Mouse (Mus musculus) lung, postnatal 0 days (tissue): Measurements from ENCODE around the gene Ppm1j. TPM values are rescaled to one million over a fixed set of nuclear protein-coding genes. Genes with fewer than 3 reads are reported as not detected.

Experiments used
- ATAC-seq: fragments of 200-750 bp; cut with Nextera tagmentation; 2 replicates; pipeline ENCODE4 v1.8.0; 2017; ENCODE audit warnings: moderate library complexity
- DNase-seq: peaks from one replicate; pipeline ENCODE4 v3.0.0-alpha.2; 2016; ENCODE audit warnings: low spot score
- H3K27ac ChIP-seq: fragments of 300-500 bp; sonication (generic); 2 replicates; pipeline ENCODE4 v1.5.1; 2014; ENCODE audit warnings: antibody characterized with exemption, mild to moderate bottlenecking, low read length, mixed read lengths
- H3K27me3 ChIP-seq: fragments of 300-500 bp; sonication (generic); replicated peaks from 2 replicates; pipeline ENCODE4 v1.6.1; 2014; ENCODE audit warnings: low read length, mixed read lengths; ENCODE audit not compliant: insufficient read depth
- H3K36me3 ChIP-seq: fragments of 300-500 bp; sonication (generic); 2 replicates; pipeline ENCODE4 v1.6.1; 2014; ENCODE audit warnings: low read length, mixed read lengths; ENCODE audit not compliant: insufficient read depth
- H3K4me1 ChIP-seq: fragments of 300-500 bp; sonication (generic); 2 replicates; pipeline ENCODE4 v1.6.1; 2014; ENCODE audit warnings: antibody characterized with exemption, low read depth, low read length, mixed read lengths; ENCODE audit not compliant: insufficient read depth
- H3K4me2 ChIP-seq: fragments of 300-500 bp; sonication (generic); replicated peaks from 2 replicates; pipeline ENCODE4 v1.6.1; 2014; ENCODE audit warnings: low read depth, mild to moderate bottlenecking, low read length, moderate library complexity, mixed read lengths
- H3K4me3 ChIP-seq: fragments of 300-500 bp; sonication (generic); 2 replicates; pipeline ENCODE4 v1.5.1; 2014; ENCODE audit warnings: low read depth, low read length
- H3K9ac ChIP-seq: fragments of 300-500 bp; sonication (generic); replicated peaks from 2 replicates; pipeline ENCODE4 v1.6.1; 2014; ENCODE audit warnings: low read depth, mild to moderate bottlenecking
- H3K9me3 ChIP-seq: fragments of 300-500 bp; sonication (generic); 2 replicates; pipeline ENCODE4 v1.6.1; 2016; ENCODE audit warnings: low read length, mixed read lengths
- CTCF ChIP-seq: IDR thresholded peaks from 2 replicates; pipeline ENCODE4 v1.5.1; 2016; ENCODE audit warnings: antibody characterized with exemption, mild to moderate bottlenecking
- EP300 ChIP-seq: IDR thresholded peaks from 2 replicates; pipeline ENCODE4 v1.6.1; 2016; ENCODE audit warnings: antibody characterized with exemption, mild to moderate bottlenecking, control low read depth
- WGBS: fragments of 180-500 bp; shearing (Covaris S2); extraction: QIAGEN DNeasy Blood & Tissue Kit; methylation state at CpG from one replicate; pipeline ENCODE4 v1.1.7; 2014; 5-methylcytosine and 5-hydroxymethylcytosine counted together
- polyA plus RNA-seq: library from polyadenylated mRNA; unstranded; fragments of >200 nt; fragmentation: Nextera tagmentation; extraction: Ambion mirVana; gene quantifications from 2 replicates; pipeline ENCODE4 v1.2.1, GENCODE M21; 2015

Ppm1j gene
- polyA plus RNA-seq, 1 experiment from 2014 or later = 4.4 TPM

DNA sequence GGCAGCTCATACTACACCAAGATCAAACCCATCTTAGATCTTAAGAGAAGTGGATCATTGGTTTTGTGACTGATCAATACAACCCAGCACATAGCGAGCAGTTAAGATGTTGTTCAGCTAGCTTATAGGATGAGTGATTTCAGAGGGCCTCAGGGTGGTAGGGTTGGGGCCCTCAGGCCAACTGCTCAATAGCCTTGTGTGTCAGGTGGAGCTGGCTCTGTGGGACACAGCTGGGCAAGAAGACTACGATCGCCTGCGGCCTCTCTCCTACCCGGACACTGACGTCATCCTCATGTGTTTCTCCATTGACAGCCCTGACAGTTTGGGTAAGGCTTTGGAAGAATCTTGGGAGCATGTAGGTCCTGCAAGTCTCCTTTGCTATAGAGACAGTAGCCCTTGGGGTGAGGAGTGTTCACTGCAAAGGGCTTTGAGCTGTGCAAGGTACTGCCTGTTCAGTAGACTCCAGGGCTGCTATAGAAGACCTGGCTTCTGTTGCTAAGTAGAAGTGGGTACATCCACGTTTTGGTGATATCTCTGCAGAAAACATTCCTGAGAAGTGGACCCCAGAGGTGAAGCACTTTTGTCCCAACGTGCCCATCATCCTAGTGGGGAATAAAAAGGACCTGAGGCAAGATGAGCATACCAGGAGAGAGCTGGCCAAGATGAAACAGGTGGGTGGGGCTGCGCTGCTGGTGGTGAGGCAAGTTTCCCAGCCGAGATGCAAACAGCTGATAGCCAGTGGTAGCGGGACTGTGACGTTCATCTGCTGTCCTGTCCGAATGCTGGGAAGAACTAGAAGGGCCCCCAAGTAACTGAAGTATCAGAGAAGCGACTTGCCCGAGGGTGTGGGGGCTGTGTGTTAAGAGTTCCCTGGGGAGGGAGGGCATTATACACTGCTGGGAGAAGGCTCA lies 11.8 kb downstream of the Ppm1j start:
- Histone ChIP-seq H3K27me3 (no peaks in the 10 kb centered on the region), H3K9me3 (no peaks in the 10 kb centered on the region), H3K9ac (no peak overlapping the region), H3K27ac (no peak overlapping the region), H3K4me3 (no peak overlapping the region), H3K4me1 (peaks cover 27% of the 10 kb centered on the region), H3K4me2 (no peak overlapping the region), H3K36me3 (peaks cover 27% of the 10 kb centered on the region; the same call in 1 of the 2 replicates)
- 55% methylated on average over 15 of the region's 15 CpGs for WGBS
- no peak for TF ChIP-seq CTCF
- no peak for TF ChIP-seq EP300
- ATAC-seq = no peak
- DNase-seq = no peak

DNA sequence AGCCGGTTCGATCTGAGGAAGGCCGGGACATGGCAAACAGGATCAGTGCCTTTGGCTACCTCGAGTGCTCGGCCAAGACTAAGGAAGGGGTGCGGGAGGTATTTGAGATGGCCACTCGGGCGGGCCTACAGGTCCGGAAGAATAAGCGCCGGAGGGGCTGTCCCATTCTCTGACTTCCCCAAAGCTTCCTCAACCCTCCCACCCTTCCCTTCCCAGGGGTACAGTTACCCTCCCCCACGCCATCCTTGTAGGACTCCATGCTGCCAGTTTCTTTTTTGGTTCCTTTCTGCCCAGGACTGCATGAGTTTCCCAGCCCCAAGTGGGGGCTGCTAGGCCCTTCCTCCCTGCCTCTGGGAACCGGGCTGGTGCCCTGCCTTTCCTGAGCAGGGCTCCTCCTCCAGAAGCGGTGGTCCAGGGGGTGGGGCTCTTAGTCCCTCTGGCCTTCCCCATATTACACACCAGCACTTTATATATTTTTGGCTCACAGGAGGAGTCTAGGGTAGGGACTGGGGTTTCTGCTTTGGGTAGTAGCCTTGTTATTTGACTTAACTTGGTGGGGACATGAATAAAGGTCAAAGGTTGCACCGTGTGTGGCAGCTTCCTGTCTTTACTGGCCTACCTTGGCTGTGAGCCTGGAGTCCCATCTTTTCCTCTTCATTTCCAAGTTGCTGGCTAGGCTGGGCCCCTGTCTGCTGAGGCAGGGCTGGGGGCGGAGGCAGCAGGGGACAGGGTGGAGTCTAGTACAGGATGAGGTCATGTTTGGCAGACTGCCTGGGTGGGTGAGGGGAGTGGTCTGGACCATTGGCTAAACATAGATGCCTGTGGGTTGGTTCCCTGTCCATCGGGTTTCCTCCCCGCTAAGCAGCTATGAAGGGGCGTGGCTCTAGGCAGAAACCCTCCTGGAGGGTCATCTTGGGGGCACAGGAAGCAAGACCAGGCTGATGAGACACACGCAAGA lies 13.3 kb downstream of the Ppm1j start:
- H3K9ac ChIP-seq = no peak overlapping the region
- ATAC-seq (peak; percentile 91), DNase-seq (peak; percentile 97)
- 0 out of 2 replicates have a peak overlapping the region, but pooled peaks have one; percentile 6 for H3K4me2 ChIP-seq
- peaks cover 27% of the 10 kb centered on the region; the same call in 1 of the 2 replicates for H3K36me3 ChIP-seq
- H3K27me3 ChIP-seq = no peaks in the 10 kb centered on the region
- TF ChIP-seq EP300 = peak; percentile 85
- TF ChIP-seq CTCF = no peak
- H3K27ac ChIP-seq = peak overlapping the region; percentile 64
- H3K9me3 ChIP-seq = no peaks in the 10 kb centered on the region
- peaks cover 27% of the 10 kb centered on the region for H3K4me1 ChIP-seq
- no peak overlapping the region for H3K4me3 ChIP-seq
- WGBS = 34% methylated on average over 20 of the region's 20 CpGs

DNA sequence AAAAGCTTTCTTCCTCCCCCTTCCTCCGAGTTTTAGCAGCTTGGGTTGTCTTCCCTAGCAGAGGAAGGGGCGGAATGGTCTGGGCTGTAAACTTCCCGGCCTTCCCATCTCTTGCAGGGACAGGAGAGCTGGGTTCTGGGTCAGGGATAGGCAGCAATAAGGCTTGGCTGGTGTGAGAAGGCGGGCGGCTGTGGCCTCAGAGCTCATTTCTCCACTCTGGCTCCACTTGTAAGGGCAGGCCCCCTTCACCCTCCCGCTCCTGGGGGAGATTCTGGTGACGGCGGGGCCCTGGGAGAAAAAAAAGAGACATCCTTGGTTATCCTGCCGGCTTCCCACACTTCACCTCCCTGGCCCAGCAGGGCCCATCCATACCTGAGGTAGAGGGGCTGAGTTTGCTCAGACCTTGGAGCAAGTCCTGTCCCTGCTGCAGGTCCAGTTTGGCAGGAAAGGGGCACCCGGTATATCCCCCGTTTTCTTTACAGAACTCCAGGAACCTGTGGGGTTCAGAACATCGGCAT lies 14.2 kb downstream of the Ppm1j start:
- Histone ChIP-seq H3K4me3 (no peak overlapping the region), H3K27ac (peak overlapping the region; percentile 64), H3K9ac (no peak overlapping the region), H3K4me1 (peaks cover 23% of the 10 kb centered on the region), H3K27me3 (no peaks in the 10 kb centered on the region), H3K36me3 (peaks cover 27% of the 10 kb centered on the region; the same call in 1 of the 2 replicates), H3K4me2 (no peak overlapping the region), H3K9me3 (no peaks in the 10 kb centered on the region)
- 34% methylated on average over 12 of the region's 12 CpGs for WGBS
- DNase-seq (no peak), ATAC-seq (no peak)
- TF ChIP-seq EP300 (no peak), CTCF (no peak)

DNA sequence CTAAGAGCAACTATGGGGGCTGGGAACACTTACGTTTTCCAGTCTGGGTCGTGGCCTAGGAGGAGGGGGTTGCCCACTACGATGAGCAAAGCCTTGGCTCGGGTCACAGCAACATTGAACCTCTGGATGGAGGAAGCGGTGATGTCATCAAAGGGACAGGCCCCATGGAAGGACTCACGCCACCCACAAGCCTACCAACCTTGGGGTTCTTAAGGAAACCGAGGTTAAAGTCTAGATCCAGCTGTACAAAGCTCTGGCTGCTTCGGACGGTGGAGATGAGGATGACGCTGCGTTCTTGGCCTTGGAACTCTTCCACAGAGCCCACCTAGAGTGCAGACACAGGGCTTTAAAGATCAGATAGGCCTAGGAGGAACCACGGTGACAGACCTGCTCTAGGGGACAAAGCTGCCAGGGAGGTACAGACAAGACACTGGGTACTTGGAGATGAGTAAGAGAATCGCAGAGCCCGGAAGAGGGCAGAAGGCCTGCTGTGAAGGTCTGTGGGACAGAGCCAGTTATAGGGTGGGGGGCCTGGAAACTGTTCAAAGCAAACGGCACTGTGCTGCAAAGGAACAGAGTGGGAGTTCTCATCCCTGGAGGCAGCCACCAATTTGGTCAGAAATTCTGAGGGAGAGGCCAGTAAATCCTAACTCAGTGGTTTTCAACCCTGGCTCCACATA lies 14.9 kb downstream of the Ppm1j start:
- Histone ChIP-seq H3K4me1 (peaks cover 18% of the 10 kb centered on the region), H3K36me3 (peaks cover 27% of the 10 kb centered on the region; the same call in 1 of the 2 replicates), H3K27me3 (no peaks in the 10 kb centered on the region), H3K9me3 (no peaks in the 10 kb centered on the region), H3K9ac (no peak overlapping the region), H3K4me3 (no peak overlapping the region), H3K4me2 (no peak overlapping the region), H3K27ac (no peak overlapping the region)
- no peak for TF ChIP-seq EP300
- no peak for TF ChIP-seq CTCF
- WGBS = 66% methylated on average over 15 of the region's 15 CpGs
- DNase-seq (no peak), ATAC-seq (no peak)

DNA sequence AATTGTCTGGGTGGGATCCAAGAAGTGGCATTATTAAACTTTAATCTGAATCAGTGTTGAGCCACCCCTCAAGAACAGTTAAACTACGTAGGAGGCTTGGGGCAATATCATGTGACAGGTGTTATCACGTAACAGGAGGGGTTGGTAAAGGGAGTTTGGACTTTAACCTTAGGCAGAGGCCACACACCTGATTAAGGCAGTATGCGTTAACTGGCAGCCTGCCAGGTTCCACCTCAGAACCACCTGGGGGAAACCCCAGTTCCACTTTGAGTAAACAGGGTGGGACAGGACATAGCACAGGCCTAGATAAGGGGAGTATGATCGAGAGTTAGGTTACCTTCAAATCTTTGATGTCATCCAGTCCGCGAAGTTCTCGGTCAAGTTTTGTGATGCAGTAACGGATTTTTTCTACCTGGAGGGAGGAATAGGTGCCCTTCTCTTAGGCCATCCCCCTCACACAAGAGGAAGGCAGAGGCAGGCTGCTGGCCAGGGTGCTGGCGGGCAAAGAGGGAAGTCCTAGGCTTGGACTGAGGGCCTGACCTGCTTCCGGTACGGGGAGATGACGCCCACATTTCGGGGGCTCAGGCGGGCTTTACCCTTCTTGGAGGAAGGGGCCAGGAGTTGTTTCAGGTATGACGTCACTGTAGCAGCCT lies 15.7 kb downstream of the Ppm1j start:
- TF ChIP-seq EP300 (no peak), CTCF (no peak)
- DNase-seq (peak; percentile 43), ATAC-seq (no peak; the same call in 1 of the 2 replicates)
- Histone ChIP-seq H3K9me3 (no peaks in the 10 kb centered on the region), H3K27me3 (no peaks in the 10 kb centered on the region), H3K9ac (no peak overlapping the region), H3K27ac (peak overlapping the region; percentile 6; the same call in 1 of the 2 replicates), H3K36me3 (peaks cover 27% of the 10 kb centered on the region; the same call in 1 of the 2 replicates), H3K4me2 (no peak overlapping the region), H3K4me1 (peaks cover 14% of the 10 kb centered on the region), H3K4me3 (no peak overlapping the region)
- 64% methylated on average over 15 of the region's 15 CpGs for WGBS
